19 mouse cellular contexts compared by ENCODE assay signal in genomic region chr4:41084819-41085218, GRCm38 (mm10). TPM values are rescaled to one million over a fixed set of nuclear protein-coding genes. Genes with fewer than 3 reads are reported as not detected.
"Had no signal": no experiment of that assay in that cellular context is flagged by ENCODE, and none has a peak within 500 bp of the region (broad histone marks: within the 10 kb centered on the region; RNA-seq: fewer than 3 reads in every experiment).

No protein-coding gene starts in this region.

- H3K9me3 ChIP-seq: neural tube, embryonic 12.5 days; neural tube, embryonic 13.5 days; neural tube, embryonic 15.5 days; stomach, embryonic 15.5 days had no signal

- H3K4me2 ChIP-seq: neural tube, embryonic 12.5 days; neural tube, embryonic 13.5 days; neural tube, embryonic 15.5 days; stomach, embryonic 15.5 days had no signal

- DNase-seq: retina, postnatal 1 day; right cerebral cortex, adult 18-20 months; right cerebral cortex, postnatal 14 days; right cerebral cortex, postnatal 25 days; right cerebral cortex, postnatal 4 days; spleen, adult 18-20 months; thymus, adult 18-20 months; thymus, adult 2 months; thymus, postnatal 14 days; thymus, postnatal 25 days; thymus, postnatal 36 days; thymus, postnatal 4 days had no signal

- H3K4me1 ChIP-seq: neural tube, embryonic 12.5 days; neural tube, embryonic 13.5 days; neural tube, embryonic 15.5 days; stomach, embryonic 15.5 days had no signal

- H3K27ac ChIP-seq: neural tube, embryonic 12.5 days; neural tube, embryonic 13.5 days; neural tube, embryonic 15.5 days; stomach, embryonic 15.5 days; stomach, postnatal 0 days had no signal

- H3K27me3 ChIP-seq: neural tube, embryonic 12.5 days; neural tube, embryonic 13.5 days; neural tube, embryonic 15.5 days; stomach, embryonic 15.5 days had no signal

- H3K9ac ChIP-seq: neural tube, embryonic 12.5 days; neural tube, embryonic 13.5 days; neural tube, embryonic 15.5 days; stomach, embryonic 15.5 days had no signal

- H3K4me3 ChIP-seq: neural tube, embryonic 12.5 days; neural tube, embryonic 13.5 days; neural tube, embryonic 15.5 days; stomach, embryonic 15.5 days had no signal

- H3K36me3 ChIP-seq: neural tube, embryonic 12.5 days; neural tube, embryonic 13.5 days; neural tube, embryonic 15.5 days; stomach, embryonic 15.5 days had no signal

RNA-seq across cellular contexts. Expression of gene Aqp3, which starts 13.2 kb away (rescaled TPM):
- polyA plus RNA-seq: neural tube, embryonic 15.5 days had no signal

RNA-seq across cellular contexts. Expression of gene Aqp7, which starts 36.9 kb away (rescaled TPM):
- total RNA-seq: neutrophil, adult 5-6 weeks had no signal
- polyA plus RNA-seq: neural tube, embryonic 12.5 days; neural tube, embryonic 13.5 days; neural tube, embryonic 14.5 days; neural tube, embryonic 15.5 days had no signal
